Mouse (Mus musculus): Measurements from ENCODE around the gene Olfr96. TPM values are rescaled to one million over a fixed set of nuclear protein-coding genes. Genes with fewer than 3 reads are reported as not detected.

Olfr96 gene
- not detected in 2 replicates for polyA plus RNA-seq (2014; fragmentation: Nextera tagmentation; extraction: Ambion mirVana)

GRCm38 (mm10) chr17:37219846-37220245, at the start of gene Olfr96:
Gene Olfr96 (plus strand): TSS chr17:37220146.
- Histone ChIP-seq H3K27ac (replicated peaks; ENCODE audit: low read depth, low read length) (no peak within 1 kb of the TSS), H3K27me3 (ENCODE audit: control insufficient read depth, insufficient read depth, low read length) (no peaks in the 10 kb centered on the region), H3K4me2 (ENCODE audit: low read depth, low read length) (no peak within 1 kb of the TSS), H3K4me3 (ENCODE audit: low read depth, low read length) (no peak within 1 kb of the TSS), H3K36me3 (replicated peaks; ENCODE audit: control insufficient read depth, insufficient read depth, low read depth, low read length) (no peaks in the 10 kb centered on the region), H3K9me3 (replicated peaks; ENCODE audit: control insufficient read depth, low read length) (no peaks in the 10 kb centered on the region; the same call in 1 of the 2 replicates), H3K4me1 (ENCODE audit: control insufficient read depth, insufficient read depth, low read length) (no peaks in the 10 kb centered on the region), H3K9ac (replicated peaks; ENCODE audit: low read length) (no peak within 1 kb of the TSS)
- no peak for DNase-seq (ENCODE audit: low spot score)
- WGBS: 68% methylated on average over 4 of the region's 4 CpGs
- ATAC-seq (replicated peaks; ENCODE audit: insufficient number of reproducible peaks, low FRiP score, low TSS enrichment, low read depth): no peak

DNA sequence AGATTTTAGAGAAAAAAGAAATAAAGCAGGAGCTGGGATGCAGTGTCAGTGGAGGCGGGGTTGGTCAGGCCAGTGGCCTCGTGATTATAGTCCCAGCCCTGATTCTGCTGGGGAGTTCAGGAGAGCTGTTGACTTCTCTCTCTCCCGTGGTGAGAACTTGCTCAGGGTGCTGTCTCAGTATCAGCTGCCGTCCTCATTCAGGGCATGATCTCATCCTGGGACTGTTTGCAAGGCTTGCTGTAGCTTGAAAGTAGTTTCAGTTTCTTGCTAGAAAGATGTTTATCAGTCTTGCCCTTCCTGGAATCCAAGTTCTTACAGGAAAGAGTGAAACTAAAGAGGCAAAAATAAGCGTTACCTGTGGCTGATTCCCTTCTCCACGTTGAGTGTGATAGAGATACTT, 34.5 kb upstream of the Olfr96 start:
- no peak overlapping the region for H3K4me2 ChIP-seq (ENCODE audit: low read depth, low read length)
- no peak for ATAC-seq (replicated peaks; ENCODE audit: insufficient number of reproducible peaks, low FRiP score, low TSS enrichment, low read depth)
- WGBS: 45% methylated on average over 6 of the region's 6 CpGs

GRCm38 (mm10) chr17:37190711-37191110, 29.2 kb upstream of the Olfr96 start:
- H3K9me3 ChIP-seq (replicated peaks; ENCODE audit: control insufficient read depth, low read length): no peaks in the 10 kb centered on the region
- DNase-seq (ENCODE audit: low spot score) (peak; percentile 53), ATAC-seq (replicated peaks; ENCODE audit: insufficient number of reproducible peaks, low FRiP score, low TSS enrichment, low read depth) (no peak)
- WGBS: 35% methylated on average over 2 of the region's 2 CpGs
- H3K36me3 ChIP-seq (replicated peaks; ENCODE audit: control insufficient read depth, insufficient read depth, low read depth, low read length): no peaks in the 10 kb centered on the region
- no peaks in the 10 kb centered on the region for H3K4me1 ChIP-seq (ENCODE audit: control insufficient read depth, insufficient read depth, low read length)
- no peaks in the 10 kb centered on the region for H3K27me3 ChIP-seq (ENCODE audit: control insufficient read depth, insufficient read depth, low read length)
- H3K4me3 ChIP-seq (ENCODE audit: low read depth, low read length): no peak overlapping the region
- H3K27ac ChIP-seq (replicated peaks; ENCODE audit: low read depth, low read length): no peak overlapping the region
- no peak overlapping the region for H3K9ac ChIP-seq (replicated peaks; ENCODE audit: low read length)
- H3K4me2 ChIP-seq (ENCODE audit: low read depth, low read length): no peak overlapping the region

More for the DNA sequence above, 34.5 kb upstream of the Olfr96 start:
- H3K4me1 ChIP-seq (ENCODE audit: control insufficient read depth, insufficient read depth, low read length): no peaks in the 10 kb centered on the region
- no peak overlapping the region for H3K4me3 ChIP-seq (ENCODE audit: low read depth, low read length)
- no peak overlapping the region for H3K9ac ChIP-seq (replicated peaks; ENCODE audit: low read length)
- no peak overlapping the region for H3K27ac ChIP-seq (replicated peaks; ENCODE audit: low read depth, low read length)
- no peaks in the 10 kb centered on the region for H3K27me3 ChIP-seq (ENCODE audit: control insufficient read depth, insufficient read depth, low read length)
- H3K36me3 ChIP-seq (replicated peaks; ENCODE audit: control insufficient read depth, insufficient read depth, low read depth, low read length): no peaks in the 10 kb centered on the region
- DNase-seq (ENCODE audit: low spot score): no peak
- H3K9me3 ChIP-seq (replicated peaks; ENCODE audit: control insufficient read depth, low read length): no peaks in the 10 kb centered on the region

GRCm38 (mm10) chr17:37193032-37193431, 26.9 kb upstream of the Olfr96 start:
- peaks cover 10% of the 10 kb centered on the region for H3K27me3 ChIP-seq (ENCODE audit: control insufficient read depth, insufficient read depth, low read length)
- no peak overlapping the region for H3K4me2 ChIP-seq (ENCODE audit: low read depth, low read length)
- H3K9ac ChIP-seq (replicated peaks; ENCODE audit: low read length): no peak overlapping the region
- H3K4me3 ChIP-seq (ENCODE audit: low read depth, low read length): no peak overlapping the region
- ATAC-seq (replicated peaks; ENCODE audit: insufficient number of reproducible peaks, low FRiP score, low TSS enrichment, low read depth): no peak
- peaks cover 2% of the 10 kb centered on the region; the same call in 1 of the 2 replicates for H3K4me1 ChIP-seq (ENCODE audit: control insufficient read depth, insufficient read depth, low read length)
- H3K27ac ChIP-seq (replicated peaks; ENCODE audit: low read depth, low read length): no peak overlapping the region
- H3K36me3 ChIP-seq (replicated peaks; ENCODE audit: control insufficient read depth, insufficient read depth, low read depth, low read length): no peaks in the 10 kb centered on the region
- H3K9me3 ChIP-seq (replicated peaks; ENCODE audit: control insufficient read depth, low read length): no peaks in the 10 kb centered on the region
- DNase-seq (ENCODE audit: low spot score): no peak

DNA sequence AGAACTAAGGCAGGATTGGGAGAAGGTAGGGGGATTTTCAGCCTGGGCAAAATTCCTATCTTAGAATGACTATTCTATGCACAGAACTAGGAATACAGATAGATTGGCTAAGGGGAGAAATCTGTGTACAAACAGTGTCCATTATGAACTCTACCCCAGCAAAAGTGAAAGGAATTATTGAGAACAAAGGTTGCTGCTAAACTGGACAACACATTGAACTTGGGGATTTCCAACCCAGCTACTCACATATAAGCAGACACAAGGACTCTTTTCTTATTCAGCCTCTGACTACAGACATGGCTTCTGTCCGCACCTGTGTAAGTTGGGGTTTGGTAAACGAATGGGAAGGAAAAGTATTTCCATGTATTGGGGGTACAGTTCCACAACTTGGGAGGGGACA, 26.3 kb upstream of the Olfr96 start, which contains the start of gene Ubd:
Gene Ubd, plus strand, starts transcription at position 237 of the 400 bp plus-strand sequence.
- H3K27ac ChIP-seq (replicated peaks; ENCODE audit: low read depth, low read length): no peak within 1 kb of the TSS

DNA sequence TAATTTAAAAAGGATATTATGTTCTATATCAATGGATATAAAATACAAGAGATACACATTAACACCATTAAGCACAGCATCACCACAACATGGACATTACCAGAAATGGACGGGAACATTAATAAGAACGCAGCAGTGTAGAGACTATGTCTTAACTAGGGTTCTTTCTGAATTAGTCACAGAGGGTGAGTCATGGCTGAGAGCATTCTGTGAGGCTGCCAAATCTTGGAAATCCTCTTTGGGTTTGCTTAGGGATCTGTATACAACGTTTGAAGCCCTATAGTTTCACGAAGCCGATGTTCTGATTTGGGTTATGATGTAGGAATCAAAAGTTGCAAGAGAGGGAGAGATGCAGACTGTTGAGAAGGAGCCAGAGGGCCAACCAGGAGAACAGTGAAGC, 25.2 kb upstream of the Olfr96 start:
- Histone ChIP-seq H3K27ac (replicated peaks; ENCODE audit: low read depth, low read length) (no peak overlapping the region), H3K4me1 (ENCODE audit: control insufficient read depth, insufficient read depth, low read length) (peaks cover 2% of the 10 kb centered on the region; the same call in 1 of the 2 replicates), H3K4me3 (ENCODE audit: low read depth, low read length) (no peak overlapping the region), H3K9ac (replicated peaks; ENCODE audit: low read length) (no peak overlapping the region), H3K4me2 (ENCODE audit: low read depth, low read length) (no peak overlapping the region), H3K27me3 (ENCODE audit: control insufficient read depth, insufficient read depth, low read length) (peaks cover 13% of the 10 kb centered on the region), H3K36me3 (replicated peaks; ENCODE audit: control insufficient read depth, insufficient read depth, low read depth, low read length) (no peaks in the 10 kb centered on the region), H3K9me3 (replicated peaks; ENCODE audit: control insufficient read depth, low read length) (no peaks in the 10 kb centered on the region)
- 89% methylated on average over 5 of the region's 5 CpGs for WGBS
- DNase-seq (ENCODE audit: low spot score) (no peak), ATAC-seq (replicated peaks; ENCODE audit: insufficient number of reproducible peaks, low FRiP score, low TSS enrichment, low read depth) (no peak)

More for the DNA sequence above, 26.3 kb upstream of the Olfr96 start, which contains the start of gene Ubd:
- H3K27me3 ChIP-seq (ENCODE audit: control insufficient read depth, insufficient read depth, low read length): peaks cover 13% of the 10 kb centered on the region
- peaks cover 2% of the 10 kb centered on the region; the same call in 1 of the 2 replicates for H3K4me1 ChIP-seq (ENCODE audit: control insufficient read depth, insufficient read depth, low read length)
- no peak within 1 kb of the TSS for H3K4me2 ChIP-seq (ENCODE audit: low read depth, low read length)
- H3K9me3 ChIP-seq (replicated peaks; ENCODE audit: control insufficient read depth, low read length): no peaks in the 10 kb centered on the region
- DNase-seq (ENCODE audit: low spot score): no peak
- no peak within 1 kb of the TSS for H3K9ac ChIP-seq (replicated peaks; ENCODE audit: low read length)
- no peaks in the 10 kb centered on the region for H3K36me3 ChIP-seq (replicated peaks; ENCODE audit: control insufficient read depth, insufficient read depth, low read depth, low read length)
- H3K4me3 ChIP-seq (ENCODE audit: low read depth, low read length): no peak within 1 kb of the TSS
- 81% methylated on average over 2 of the region's 2 CpGs for WGBS
- ATAC-seq (replicated peaks; ENCODE audit: insufficient number of reproducible peaks, low FRiP score, low TSS enrichment, low read depth): no peak

GRCm38 (mm10) chr17:37196845-37197724, 22.9 kb upstream of the Olfr96 start:
- peak; percentile 62 for DNase-seq (ENCODE audit: low spot score)
- Histone ChIP-seq H3K27ac (replicated peaks; ENCODE audit: low read depth, low read length) (no peak overlapping the region), H3K4me3 (ENCODE audit: low read depth, low read length) (peak overlapping the region; percentile 54), H3K4me1 (ENCODE audit: control insufficient read depth, insufficient read depth, low read length) (peaks cover 2% of the 10 kb centered on the region; the same call in 1 of the 2 replicates), H3K9me3 (replicated peaks; ENCODE audit: control insufficient read depth, low read length) (no peaks in the 10 kb centered on the region), H3K27me3 (ENCODE audit: control insufficient read depth, insufficient read depth, low read length) (peaks cover 13% of the 10 kb centered on the region), H3K36me3 (replicated peaks; ENCODE audit: control insufficient read depth, insufficient read depth, low read depth, low read length) (no peaks in the 10 kb centered on the region), H3K9ac (replicated peaks; ENCODE audit: low read length) (peak overlapping the region; percentile 53), H3K4me2 (ENCODE audit: low read depth, low read length) (peak overlapping the region; percentile 93)
- WGBS: under 1% methylated on average over 76 of the region's 77 CpGs
- peak; percentile 96 for ATAC-seq (replicated peaks; ENCODE audit: insufficient number of reproducible peaks, low FRiP score, low TSS enrichment, low read depth)

- Histone ChIP-seq H3K4me2 (ENCODE audit: low read depth, low read length) (no peak within 1 kb of the TSS), H3K27ac (replicated peaks; ENCODE audit: low read depth, low read length) (no peak within 1 kb of the TSS), H3K4me3 (ENCODE audit: low read depth, low read length) (no peak within 1 kb of the TSS), H3K9ac (replicated peaks; ENCODE audit: low read length) (no peak within 1 kb of the TSS), H3K36me3 (replicated peaks; ENCODE audit: control insufficient read depth, insufficient read depth, low read depth, low read length) (no peaks in the 10 kb centered on the region), H3K27me3 (ENCODE audit: control insufficient read depth, insufficient read depth, low read length) (peaks cover 13% of the 10 kb centered on the region), H3K9me3 (replicated peaks; ENCODE audit: control insufficient read depth, low read length) (no peaks in the 10 kb centered on the region), H3K4me1 (ENCODE audit: control insufficient read depth, insufficient read depth, low read length) (peaks cover 2% of the 10 kb centered on the region; the same call in 1 of the 2 replicates)
- WGBS: 67% methylated on average over 2 of the region's 2 CpGs
- DNase-seq (ENCODE audit: low spot score): no peak
- ATAC-seq (replicated peaks; ENCODE audit: insufficient number of reproducible peaks, low FRiP score, low TSS enrichment, low read depth): no peak
These were observed 19.1 kb upstream of the Olfr96 start, which contains the start of gene Olfr94 for GRCm38 (mm10) chr17:37200894-37201293. Gene Olfr94 (minus strand): TSS chr17:37200994.
